Mouse (Mus musculus) lung, postnatal 0 days (tissue): Measurements from ENCODE around the gene Foxn4. TPM values are rescaled to one million over a fixed set of nuclear protein-coding genes. Genes with fewer than 3 reads are reported as not detected.

Source experiments
- ATAC-seq: fragments of 200-750 bp; cut with Nextera tagmentation; 2 replicates; pipeline ENCODE4 v1.8.0; 2017; ENCODE audit warnings: moderate library complexity
- DNase-seq: peaks from one replicate; pipeline ENCODE4 v3.0.0-alpha.2; 2016; ENCODE audit warnings: low spot score
- H3K27ac ChIP-seq: fragments of 300-500 bp; sonication (generic); 2 replicates; pipeline ENCODE4 v1.5.1; 2014; ENCODE audit warnings: antibody characterized with exemption, mild to moderate bottlenecking, low read length, mixed read lengths
- H3K27me3 ChIP-seq: fragments of 300-500 bp; sonication (generic); replicated peaks from 2 replicates; pipeline ENCODE4 v1.6.1; 2014; ENCODE audit warnings: low read length, mixed read lengths; ENCODE audit not compliant: insufficient read depth
- H3K36me3 ChIP-seq: fragments of 300-500 bp; sonication (generic); 2 replicates; pipeline ENCODE4 v1.6.1; 2014; ENCODE audit warnings: low read length, mixed read lengths; ENCODE audit not compliant: insufficient read depth
- H3K4me1 ChIP-seq: fragments of 300-500 bp; sonication (generic); 2 replicates; pipeline ENCODE4 v1.6.1; 2014; ENCODE audit warnings: antibody characterized with exemption, low read depth, low read length, mixed read lengths; ENCODE audit not compliant: insufficient read depth
- H3K4me2 ChIP-seq: fragments of 300-500 bp; sonication (generic); replicated peaks from 2 replicates; pipeline ENCODE4 v1.6.1; 2014; ENCODE audit warnings: low read depth, mild to moderate bottlenecking, low read length, moderate library complexity, mixed read lengths
- H3K4me3 ChIP-seq: fragments of 300-500 bp; sonication (generic); 2 replicates; pipeline ENCODE4 v1.5.1; 2014; ENCODE audit warnings: low read depth, low read length
- H3K9ac ChIP-seq: fragments of 300-500 bp; sonication (generic); replicated peaks from 2 replicates; pipeline ENCODE4 v1.6.1; 2014; ENCODE audit warnings: low read depth, mild to moderate bottlenecking
- H3K9me3 ChIP-seq: fragments of 300-500 bp; sonication (generic); 2 replicates; pipeline ENCODE4 v1.6.1; 2016; ENCODE audit warnings: low read length, mixed read lengths
- CTCF ChIP-seq: IDR thresholded peaks from 2 replicates; pipeline ENCODE4 v1.5.1; 2016; ENCODE audit warnings: antibody characterized with exemption, mild to moderate bottlenecking
- EP300 ChIP-seq: IDR thresholded peaks from 2 replicates; pipeline ENCODE4 v1.6.1; 2016; ENCODE audit warnings: antibody characterized with exemption, mild to moderate bottlenecking, control low read depth
- WGBS: fragments of 180-500 bp; shearing (Covaris S2); extraction: QIAGEN DNeasy Blood & Tissue Kit; methylation state at CpG from one replicate; pipeline ENCODE4 v1.1.7; 2014; 5-methylcytosine and 5-hydroxymethylcytosine counted together
- polyA plus RNA-seq: library from polyadenylated mRNA; unstranded; fragments of >200 nt; fragmentation: Nextera tagmentation; extraction: Ambion mirVana; gene quantifications from 2 replicates; pipeline ENCODE4 v1.2.1, GENCODE M21; 2015

The Foxn4 gene
- polyA plus RNA-seq = 0.74 and 0.81 TPM in 2 replicates

- no peaks in the 10 kb centered on the region for H3K36me3 ChIP-seq
- H3K9me3 ChIP-seq = no peaks in the 10 kb centered on the region
- no peak within 1 kb of the TSS for H3K27ac ChIP-seq
- H3K27me3 ChIP-seq = peaks cover 47% of the 10 kb centered on the region
- 0 out of 2 replicates have a peak, but pooled peaks have one; percentile 27 for ATAC-seq
- no peak for DNase-seq
- H3K4me1 ChIP-seq = peaks cover 11% of the 10 kb centered on the region; the same call in 1 of the 2 replicates
- peak within 1 kb of the TSS; percentile 38 for H3K4me2 ChIP-seq
- WGBS = under 1% methylated on average over 35 of the region's 56 CpGs
- H3K4me3 ChIP-seq = peak within 1 kb of the TSS; percentile 14; the same call in 1 of the 2 replicates
- TF ChIP-seq CTCF (no peak), EP300 (no peak)
- H3K9ac ChIP-seq = no peak within 1 kb of the TSS
Measured at GRCm38 (mm10) chr5:114273693-114274402, at the start of gene Foxn4. Gene Foxn4, minus strand, starts transcription at chr5:114273807.

GRCm38 (mm10) chr5:114323105-114323790 lies 49.6 kb upstream of the Foxn4 start:
- DNase-seq (no peak), ATAC-seq (no peak)
- Histone ChIP-seq H3K27ac (no peak overlapping the region), H3K4me1 (no peaks in the 10 kb centered on the region), H3K27me3 (no peaks in the 10 kb centered on the region), H3K9me3 (no peaks in the 10 kb centered on the region), H3K9ac (no peak overlapping the region), H3K36me3 (no peaks in the 10 kb centered on the region), H3K4me3 (no peak overlapping the region), H3K4me2 (no peak overlapping the region)
- 55% methylated on average over 25 of the region's 25 CpGs for WGBS
- TF ChIP-seq CTCF = no peak
- TF ChIP-seq EP300 = no peak

DNA sequence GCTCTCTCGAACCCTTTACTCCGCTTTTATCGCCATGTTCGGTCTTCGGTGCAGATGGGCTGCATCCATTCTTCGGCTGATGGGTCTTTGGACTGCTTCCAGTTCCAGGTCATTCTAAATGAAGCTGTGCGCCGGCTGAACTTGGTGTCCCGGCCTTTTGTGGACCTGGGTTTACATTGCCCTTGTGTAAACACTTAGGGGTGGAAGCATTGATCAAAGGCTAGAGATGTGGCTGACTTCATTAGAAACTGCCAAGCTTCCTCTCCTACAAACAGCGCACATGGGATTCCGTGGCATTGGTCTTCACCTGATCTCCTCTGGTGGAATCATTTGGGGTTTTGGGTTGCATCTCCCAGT lies 36.1 kb upstream of the Foxn4 start:
- DNase-seq (peak; percentile 17), ATAC-seq (no peak)
- TF ChIP-seq EP300 (no peak), CTCF (no peak)
- Histone ChIP-seq H3K9me3 (no peaks in the 10 kb centered on the region), H3K4me1 (0 out of 2 replicates have a peak, but pooled peaks cover 4% of the 10 kb centered on the region), H3K9ac (no peak overlapping the region), H3K4me3 (no peak overlapping the region), H3K36me3 (no peaks in the 10 kb centered on the region), H3K27me3 (no peaks in the 10 kb centered on the region), H3K27ac (no peak overlapping the region), H3K4me2 (peak overlapping the region; percentile 46)
- 6% methylated on average over 11 of the region's 11 CpGs for WGBS

GRCm38 (mm10) chr5:114308765-114309679 lies 35.4 kb upstream of the Foxn4 start:
- 20% methylated on average over 18 of the region's 18 CpGs for WGBS
- peak; percentile 84 for DNase-seq
- peak; percentile 74 for TF ChIP-seq CTCF
- TF ChIP-seq EP300 = no peak

DNA sequence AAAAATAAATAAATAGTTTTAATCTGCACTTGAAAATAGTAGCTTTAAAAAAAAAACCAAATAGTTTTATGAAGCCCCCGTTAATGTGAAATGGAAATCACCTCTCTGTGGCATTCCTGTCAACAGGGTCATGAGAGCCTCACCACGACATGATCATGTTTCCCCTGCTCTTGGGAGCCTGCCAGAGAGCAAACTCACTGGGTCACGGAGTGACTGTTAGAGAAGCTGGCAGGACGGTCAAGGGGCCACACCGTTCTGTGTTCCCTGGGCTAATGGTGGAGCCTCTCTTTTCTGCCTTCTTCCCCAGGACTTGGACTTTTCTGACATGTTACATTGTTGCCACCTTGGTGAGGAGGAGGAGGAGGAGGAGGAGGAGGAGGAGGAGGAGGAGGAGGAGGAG lies 32.9 kb upstream of the Foxn4 start:
- H3K36me3 ChIP-seq = no peaks in the 10 kb centered on the region
- no peak overlapping the region for H3K27ac ChIP-seq
- H3K9ac ChIP-seq = no peak overlapping the region
- TF ChIP-seq EP300 (no peak), CTCF (no peak)
- no peak overlapping the region for H3K4me2 ChIP-seq
- 31% methylated on average over 5 of the region's 5 CpGs for WGBS
- no peak for DNase-seq
- 0 out of 2 replicates have a peak, but pooled peaks cover 4% of the 10 kb centered on the region for H3K4me1 ChIP-seq
- H3K9me3 ChIP-seq = no peaks in the 10 kb centered on the region
- H3K4me3 ChIP-seq = no peak overlapping the region
- no peaks in the 10 kb centered on the region for H3K27me3 ChIP-seq
- ATAC-seq = no peak

More at GRCm38 (mm10) chr5:114308765-114309679, 35.4 kb upstream of the Foxn4 start:
- H3K36me3 ChIP-seq = no peaks in the 10 kb centered on the region
- ATAC-seq = peak; percentile 33; the same call in 1 of the 2 replicates
- no peaks in the 10 kb centered on the region for H3K9me3 ChIP-seq
- H3K4me1 ChIP-seq = 0 out of 2 replicates have a peak, but pooled peaks cover 4% of the 10 kb centered on the region
- no peak overlapping the region for H3K27ac ChIP-seq
- H3K9ac ChIP-seq = no peak overlapping the region
- peak overlapping the region; percentile 46 for H3K4me2 ChIP-seq
- no peaks in the 10 kb centered on the region for H3K27me3 ChIP-seq
- H3K4me3 ChIP-seq = no peak overlapping the region

DNA sequence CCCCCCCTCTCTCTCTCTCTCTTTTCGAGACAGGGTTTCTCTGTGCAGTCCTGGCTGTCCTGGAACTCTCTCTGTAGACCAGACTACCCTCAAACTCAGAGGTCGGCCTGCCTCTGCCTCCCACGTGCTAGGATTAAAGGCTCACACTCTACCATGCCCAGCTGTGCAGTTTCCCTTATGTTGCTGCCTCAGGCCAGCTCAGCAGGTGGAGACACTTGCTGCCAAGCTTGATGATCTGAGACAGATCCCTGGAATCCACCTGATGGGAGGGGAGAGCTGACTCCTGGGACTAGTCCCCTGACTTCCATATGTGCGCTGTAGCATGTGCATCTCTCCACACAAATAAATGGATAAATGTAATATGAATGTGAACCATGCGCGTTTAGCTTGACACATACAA lies 29.6 kb upstream of the Foxn4 start:
- TF ChIP-seq CTCF = no peak
- TF ChIP-seq EP300 = no peak
- 76% methylated on average over 6 of the region's 6 CpGs for WGBS
- Histone ChIP-seq H3K27me3 (no peaks in the 10 kb centered on the region), H3K27ac (no peak overlapping the region), H3K9ac (no peak overlapping the region), H3K4me3 (no peak overlapping the region), H3K4me2 (no peak overlapping the region), H3K9me3 (no peaks in the 10 kb centered on the region), H3K36me3 (no peaks in the 10 kb centered on the region), H3K4me1 (no peaks in the 10 kb centered on the region)
- ATAC-seq (no peak), DNase-seq (no peak)
